Mouse (Mus musculus) G1E (cell line): Measurements from ENCODE around the gene Lysmd3.

Experiments used
- CTCF ChIP-seq: IDR thresholded peaks from 2 replicates; pipeline ENCODE4 v1.5.1; 2012; ENCODE audit warnings: low read depth, low read length, inconsistent platforms, mixed read lengths
- POLR2AphosphoS5 ChIP-seq: IDR thresholded peaks from 2 replicates; pipeline ENCODE4 v1.6.1; 2012; ENCODE audit warnings: low read depth, low read length, inconsistent platforms; ENCODE audit not compliant: insufficient replicate concordance

DNA sequence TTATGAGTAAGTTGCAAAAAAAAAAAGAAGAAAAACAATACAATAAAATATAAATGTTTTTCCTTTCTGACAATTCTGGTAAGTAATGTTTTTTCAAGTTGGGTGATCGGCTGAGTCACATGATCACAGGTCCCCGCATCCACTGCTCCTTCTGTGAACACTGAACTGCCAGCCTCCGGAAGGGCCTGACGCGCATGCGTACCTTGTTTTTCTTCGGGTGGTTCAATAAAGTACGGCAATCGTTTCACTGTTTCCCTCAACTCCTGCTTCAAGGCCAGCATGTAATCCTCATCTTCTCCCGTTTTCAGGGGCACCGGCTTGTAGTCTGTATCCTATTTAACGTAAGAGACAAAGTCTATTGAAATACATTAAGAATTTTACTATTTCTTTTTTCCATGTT lies 37.0 kb downstream of the Lysmd3 start:
- TF ChIP-seq CTCF (no peak), POLR2AphosphoS5 (no peak)
